Mouse (Mus musculus) heart, postnatal 14 days (tissue): ENCODE data around the gene Ifitm5. TPM values are rescaled to one million over a fixed set of nuclear protein-coding genes. Genes with fewer than 3 reads are reported as not detected.
A peak's percentile ranks its signal among the peaks of the same experiment; 100 is the strongest.

Experiments
- DNase-seq, 2 experiments: peaks; one replicate each; pipeline ENCODE4 v3.0.0; 2021 to 2022
- intact Hi-C: fragments of 180-260 bp; cut with DNase I; formaldehyde crosslinking; loops from one replicate; pipeline ENCODE4 v1.15.1; 2025
- total RNA-seq, 2 experiments: library from RNA; stranded (reverse); gene quantifications; 2 replicates each; pipeline ENCODE4 v1.2.3; 2021

Gene Ifitm5
- total RNA-seq, 2 experiments from 2014 or later: 0.38 to 0.80 TPM

GRCm38 (mm10) chr7:140907697-140908096 is 42.4 kb downstream of the Ifitm5 start:
- intact Hi-C loops: loop anchor here (1.0 to 5.0 kb wide), 6 partner anchors 31 to 270 kb away; partner anchors contain the start of genes Gm45717 and Ifitm2
- no peak for DNase-seq

- intact Hi-C loops: loop anchor here (5.0 kb wide), 3 partner anchors 50 to 270 kb away; partner anchors contain the start of genes Gm45717 and Ifitm2
- no peak for DNase-seq
Observed at GRCm38 (mm10) chr7:140907131-140907530, 43.0 kb downstream of the Ifitm5 start.

GRCm38 (mm10) chr7:140905642-140906081 is 44.4 kb downstream of the Ifitm5 start:
- intact Hi-C loops: loop anchor here (5.0 kb wide), 3 partner anchors 52 to 272 kb away; partner anchors contain the start of genes Gm45717 and Ifitm2
- no peak for DNase-seq

GRCm38 (mm10) chr7:140903212-140903611 is 46.9 kb downstream of the Ifitm5 start:
- DNase-seq: peak; percentile 86 to 92
- intact Hi-C loops: loop anchor here (1.0 kb wide), 1 partner anchor 58 kb away; the partner anchor contains the start of gene Scgb1c1

- intact Hi-C loops: no loop called here
- DNase-seq: peak in 1 of 2 experiments; percentile 49
Observed at GRCm38 (mm10) chr7:140902036-140902875, 47.8 kb downstream of the Ifitm5 start.

- peak; percentile 50 to 66 for DNase-seq
- intact Hi-C loops: loop anchor here (2.0 kb wide), 1 partner anchor 17 kb away; the partner anchor contains the start of gene Sirt3
Observed at GRCm38 (mm10) chr7:140900220-140900619, 49.9 kb downstream of the Ifitm5 start, which contains the start of gene Cox8b. TSS of gene Cox8b (minus strand) at chr7:140900446.

- no peak for DNase-seq
- intact Hi-C loops: no loop called here
Observed at GRCm38 (mm10) chr7:140899121-140899520, 51.0 kb downstream of the Ifitm5 start.

Other genes starting within 250 kb of the Ifitm5 start
- 1 to 10 TPM in 1 of 2 experiments, under 1 TPM in 1; 0.93 to 5.7 TPM for gene Cyp2e1, start 186.6 kb downstream of the Ifitm5 start, total RNA-seq
- gene Syce1, start 162.4 kb downstream of the Ifitm5 start, total RNA-seq: not detected
- under 1 TPM; 0.22 to 0.36 TPM for gene Zfp941, start 128.1 kb downstream of the Ifitm5 start, total RNA-seq
- gene Urah, start 115.3 kb downstream of the Ifitm5 start, total RNA-seq: not detected
- gene Scgb1c1, start 104.7 kb downstream of the Ifitm5 start, total RNA-seq: 1 to 10 TPM; 6.2 to 8.4 TPM
- not detected for gene Odf3, start 102.5 kb downstream of the Ifitm5 start, total RNA-seq
- not detected for gene Gm45785, start 94.0 kb downstream of the Ifitm5 start, total RNA-seq
- 10 to 100 TPM; 23.7 to 24.5 TPM for gene Ric8a, start 93.3 kb downstream of the Ifitm5 start, total RNA-seq
- 10 to 100 TPM; 11.3 to 12.5 TPM for gene Bet1l, start 92.7 kb downstream of the Ifitm5 start, total RNA-seq
- gene Psmd13, start 68.3 kb downstream of the Ifitm5 start, total RNA-seq: 10 to 100 TPM; 92.6 to 92.8 TPM
- 10 to 100 TPM; 54.6 to 56.2 TPM for gene Sirt3, start 68.0 kb downstream of the Ifitm5 start, total RNA-seq
- 1,000 to 10,000 TPM; 2,004 to 2,091 TPM for gene Cox8b, start 49.8 kb downstream of the Ifitm5 start, total RNA-seq
- gene Nlrp6, start 29.4 kb downstream of the Ifitm5 start, total RNA-seq: not detected
- gene Pgghg, start 8.9 kb downstream of the Ifitm5 start, total RNA-seq: 1 to 10 TPM; 7.4 to 7.7 TPM
- gene Gm45717, start 5.6 kb upstream of the Ifitm5 start, total RNA-seq: not detected
- gene Ifitm2, start 5.7 kb upstream of the Ifitm5 start, total RNA-seq: 100 to 1,000 TPM; 130 TPM
- gene Ifitm1, start 16.9 kb upstream of the Ifitm5 start, total RNA-seq: 1 to 10 TPM; 3.1 to 4.2 TPM
- gene Ifitm3, start 60.5 kb upstream of the Ifitm5 start, total RNA-seq: 10 to 100 TPM; 95.6 to 96.3 TPM
- gene Ifitm6, start 67.6 kb upstream of the Ifitm5 start, total RNA-seq: 1 to 10 TPM in 1 of 2 experiments, under 1 TPM in 1; 0.34 to 1.1 TPM
- gene Gm17387, start 78.8 kb upstream of the Ifitm5 start, total RNA-seq: not detected
- gene B4galnt4, start 110.8 kb upstream of the Ifitm5 start, total RNA-seq: under 1 TPM; 0.07 to 0.14 TPM
- under 1 TPM; 0.43 to 0.95 TPM for gene Pkp3, start 127.9 kb upstream of the Ifitm5 start, total RNA-seq
- 1 to 10 TPM; 8.0 to 8.1 TPM for gene Sigirr, start 150.3 kb upstream of the Ifitm5 start, total RNA-seq
- under 1 TPM; 0.10 to 0.29 TPM for gene Ano9, start 167.5 kb upstream of the Ifitm5 start, total RNA-seq
- 10 to 100 TPM; 35.9 to 38.7 TPM for gene Ptdss2, start 172.1 kb upstream of the Ifitm5 start, total RNA-seq
- gene Rnh1, start 222.6 kb upstream of the Ifitm5 start, total RNA-seq: 10 to 100 TPM; 60.8 to 70.2 TPM
- gene Hras, start 243.7 kb upstream of the Ifitm5 start, total RNA-seq: 100 to 1,000 TPM; 101 to 104 TPM
- 1 to 10 TPM; 2.6 to 3.6 TPM for gene Lrrc56, start 243.9 kb upstream of the Ifitm5 start, total RNA-seq